Mouse (Mus musculus) forebrain, embryonic 15.5 days (tissue): ENCODE data around the gene Zfp821. TPM values are rescaled to one million over a fixed set of nuclear protein-coding genes. Genes with fewer than 3 reads are reported as not detected.

Source experiments
- ATAC-seq: fragments of 200-750 bp; cut with Nextera tagmentation; replicated peaks from 2 replicates; pipeline ENCODE4 v1.8.0; 2017; ENCODE audit warnings: mild to moderate bottlenecking, moderate TSS enrichment, moderate library complexity
- H3K27ac ChIP-seq: fragments of 300-500 bp; sonication (generic); replicated peaks from 2 replicates; pipeline ENCODE4 v1.5.1; 2015; ENCODE audit warnings: mild to moderate bottlenecking, inconsistent platforms
- H3K27me3 ChIP-seq: fragments of 300-500 bp; sonication (generic); 2 replicates; pipeline ENCODE4 v1.6.1; 2015; ENCODE audit warnings: inconsistent platforms
- H3K36me3 ChIP-seq: fragments of 300-500 bp; sonication (generic); 2 replicates; pipeline ENCODE4 v1.6.1; 2015; ENCODE audit warnings: mild to moderate bottlenecking, inconsistent platforms
- H3K4me1 ChIP-seq: fragments of 300-500 bp; sonication (generic); 2 replicates; pipeline ENCODE4 v1.6.1; 2015; ENCODE audit warnings: inconsistent platforms
- H3K4me2 ChIP-seq: fragments of 300-500 bp; sonication (generic); replicated peaks from 2 replicates; pipeline ENCODE4 v1.6.1; 2015; ENCODE audit warnings: mild to moderate bottlenecking, inconsistent platforms
- H3K4me3 ChIP-seq: fragments of 300-500 bp; sonication (generic); 2 replicates; pipeline ENCODE4 v1.5.1; 2015; ENCODE audit warnings: mild to moderate bottlenecking, inconsistent platforms
- H3K9ac ChIP-seq: fragments of 300-500 bp; sonication (generic); replicated peaks from 2 replicates; pipeline ENCODE4 v1.6.1; 2015; ENCODE audit warnings: mild to moderate bottlenecking, inconsistent platforms
- H3K9me3 ChIP-seq: fragments of 300-500 bp; sonication (generic); 2 replicates; pipeline ENCODE4 v1.6.1; 2016; ENCODE audit warnings: inconsistent platforms
- WGBS: fragments of 180-500 bp; shearing (Covaris S2); methylation state at CpG from one replicate; pipeline ENCODE4 v1.1.7; 2015; ENCODE audit warnings: mixed read lengths; 5-methylcytosine and 5-hydroxymethylcytosine counted together
- polyA plus RNA-seq: library from polyadenylated mRNA; unstranded; fragments of >200 nt; fragmentation: Nextera tagmentation; extraction: Ambion mirVana; gene quantifications from 2 replicates; pipeline ENCODE4 v1.2.1, GENCODE M21; 2015

Gene Zfp821
- polyA plus RNA-seq, 1 experiment from 2014 or later = 94.3 TPM

DNA sequence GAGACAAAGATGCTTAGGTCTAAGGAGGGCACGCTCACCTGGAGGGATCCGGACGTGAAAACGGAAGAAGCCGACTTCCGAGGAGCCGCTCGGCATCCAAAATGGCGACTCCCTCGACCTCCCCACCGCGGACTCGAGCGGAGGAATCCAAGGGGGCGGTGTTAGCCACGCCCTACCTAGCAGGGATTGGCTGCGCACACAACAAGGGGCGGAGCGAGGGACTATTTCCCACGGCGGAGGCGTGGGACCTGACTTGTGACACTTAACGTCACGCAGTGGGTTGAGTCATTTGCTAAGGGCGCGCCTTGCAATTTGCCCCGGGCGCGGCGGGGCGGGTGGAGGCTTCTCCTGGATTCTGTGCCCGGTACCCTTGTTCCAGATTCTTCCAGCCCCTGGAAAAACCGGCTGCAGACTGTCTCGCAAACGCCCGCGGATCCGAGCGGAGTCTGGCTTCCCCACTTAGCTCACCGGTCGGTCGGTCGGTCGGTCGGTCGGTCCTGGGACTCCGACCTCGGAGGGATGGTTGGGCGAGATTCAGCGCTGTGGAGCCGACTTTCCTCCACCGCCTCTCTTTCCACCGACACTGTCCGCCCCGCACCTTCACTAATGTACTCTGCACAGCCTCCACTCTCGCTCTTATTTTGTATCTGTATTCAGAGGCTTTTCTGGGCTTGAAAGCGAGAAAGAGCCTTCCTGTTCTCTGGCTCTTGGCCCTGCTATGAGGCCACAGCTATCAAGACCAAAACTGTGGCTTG lies 12.0 kb upstream of the Zfp821 start, which contains the start of gene Ist1:
Ist1 (minus strand) TSS at position 115 of the 755 bp plus-strand sequence.
- Histone ChIP-seq H3K4me1 (peaks cover 28% of the 10 kb centered on the region), H3K36me3 (no peaks in the 10 kb centered on the region), H3K4me3 (peak within 1 kb of the TSS; percentile 86), H3K9ac (peak within 1 kb of the TSS; percentile 97), H3K27me3 (no peaks in the 10 kb centered on the region), H3K4me2 (peak within 1 kb of the TSS; percentile 69), H3K27ac (peak within 1 kb of the TSS; percentile 81), H3K9me3 (no peaks in the 10 kb centered on the region)
- ATAC-seq = peak; percentile 98
- WGBS = under 1% methylated on average over 57 of the region's 57 CpGs

DNA sequence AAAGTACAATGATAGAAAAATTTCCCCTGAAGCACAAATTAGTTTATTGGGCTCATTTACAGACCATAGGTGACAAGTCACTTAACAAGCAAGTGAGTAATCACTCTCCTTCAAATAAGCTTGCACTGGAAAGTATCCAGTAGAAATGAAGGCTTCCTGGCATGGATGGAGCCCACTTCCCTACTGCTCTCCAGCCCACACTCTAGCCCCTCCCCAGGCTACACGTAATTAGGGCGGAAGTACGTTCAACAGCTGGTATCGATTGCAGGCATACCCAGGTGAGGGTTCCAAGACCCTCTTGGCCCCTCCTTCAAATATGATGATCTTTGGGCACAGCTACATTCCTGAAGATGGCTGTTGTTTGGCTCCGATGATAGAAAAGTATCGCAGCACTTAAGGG lies 11.2 kb upstream of the Zfp821 start:
- Histone ChIP-seq H3K9ac (no peak overlapping the region), H3K4me2 (no peak overlapping the region), H3K9me3 (no peaks in the 10 kb centered on the region), H3K4me3 (peak overlapping the region; percentile 86), H3K36me3 (no peaks in the 10 kb centered on the region), H3K27me3 (no peaks in the 10 kb centered on the region), H3K4me1 (peaks cover 28% of the 10 kb centered on the region), H3K27ac (no peak overlapping the region)
- no peak for ATAC-seq
- 51% methylated on average over 6 of the region's 6 CpGs for WGBS

DNA sequence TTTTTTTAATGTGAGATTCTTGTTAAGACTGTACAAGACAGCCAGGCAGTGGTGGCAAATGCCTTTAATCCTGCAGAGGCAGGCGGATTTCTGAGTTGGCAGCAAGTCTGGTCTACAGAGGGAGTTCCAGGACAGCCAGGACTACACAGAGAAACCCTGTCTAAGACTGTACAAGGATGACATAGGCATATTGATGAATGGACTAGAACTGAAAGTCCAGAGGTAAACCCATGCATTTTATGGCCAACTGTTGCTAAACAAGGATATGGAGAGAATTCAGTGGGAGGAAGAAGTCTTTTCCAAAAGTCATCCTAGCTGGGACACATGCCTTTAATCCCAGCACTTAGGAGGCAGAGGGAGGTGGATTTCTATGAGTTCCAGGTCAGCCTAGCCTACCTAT lies 7.6 kb upstream of the Zfp821 start:
- Histone ChIP-seq H3K27ac (no peak overlapping the region), H3K36me3 (no peaks in the 10 kb centered on the region), H3K9ac (no peak overlapping the region), H3K4me3 (no peak overlapping the region), H3K27me3 (no peaks in the 10 kb centered on the region), H3K9me3 (no peaks in the 10 kb centered on the region), H3K4me1 (peaks cover 8% of the 10 kb centered on the region), H3K4me2 (no peak overlapping the region)
- ATAC-seq = no peak
- 70% methylated on average over 1 of the region's 1 CpGs for WGBS

DNA sequence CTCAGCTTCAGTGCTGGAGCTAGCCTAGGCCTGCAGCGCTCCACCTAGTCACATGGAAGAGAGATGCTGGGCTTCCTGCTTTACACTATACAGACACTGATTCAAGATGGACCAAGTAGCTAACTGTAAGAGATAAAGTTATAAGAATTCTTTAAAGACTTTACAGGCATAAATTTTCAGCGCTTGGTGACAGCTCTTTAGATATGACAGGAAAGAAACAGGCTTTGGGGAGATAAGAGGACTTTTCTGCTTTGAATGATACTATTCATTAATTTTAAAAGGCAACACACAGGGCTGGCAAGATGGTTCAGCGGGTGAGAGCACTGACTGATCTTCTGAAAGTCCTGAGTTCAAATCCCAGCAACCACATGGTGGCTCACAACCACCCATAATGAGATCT lies 6.9 kb upstream of the Zfp821 start:
- Histone ChIP-seq H3K4me3 (no peak overlapping the region), H3K4me1 (peaks cover 8% of the 10 kb centered on the region), H3K36me3 (no peaks in the 10 kb centered on the region), H3K27ac (no peak overlapping the region), H3K9me3 (no peaks in the 10 kb centered on the region), H3K4me2 (no peak overlapping the region), H3K9ac (no peak overlapping the region), H3K27me3 (no peaks in the 10 kb centered on the region)
- ATAC-seq = no peak
- 87% methylated on average over 3 of the region's 3 CpGs for WGBS

DNA sequence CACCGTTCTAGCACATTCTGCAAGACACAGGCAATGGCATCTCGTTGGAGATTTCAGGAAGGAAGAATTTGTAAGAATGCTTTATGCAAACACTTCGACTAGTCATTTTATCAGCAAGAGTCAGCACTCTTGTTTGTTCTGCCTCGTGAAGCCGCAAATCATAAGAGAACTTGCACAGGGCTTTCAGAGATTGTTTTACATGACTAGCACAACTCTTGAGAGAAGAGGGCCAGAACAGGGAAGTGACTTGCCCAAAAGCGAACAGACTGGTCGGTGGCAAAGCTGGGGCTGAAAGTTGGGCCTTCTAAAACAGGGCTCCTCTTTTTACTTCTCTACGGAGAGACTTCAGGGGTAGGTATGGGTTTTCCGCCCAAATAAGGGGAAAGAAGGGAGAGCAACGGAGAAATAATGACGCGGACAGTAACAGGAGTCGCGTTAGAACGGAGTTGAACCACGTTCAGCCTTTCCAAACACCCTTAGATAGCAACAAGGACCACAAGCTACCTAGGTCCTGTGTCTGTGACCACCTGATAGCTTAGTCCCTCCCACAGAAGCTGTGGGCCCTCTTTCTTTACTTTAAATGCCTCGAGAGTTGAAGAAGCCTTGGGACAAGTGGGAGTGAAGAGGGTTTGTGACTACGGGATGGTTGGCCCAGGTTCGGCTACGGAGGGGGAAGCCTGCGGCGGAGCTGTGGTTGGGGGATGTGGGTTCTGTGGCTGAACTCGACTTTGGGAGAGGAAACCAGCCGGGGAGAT lies 604 bp upstream of the Zfp821 start:
- no peak; the same call in 1 of the 2 replicates for ATAC-seq
- 11% methylated on average over 24 of the region's 24 CpGs for WGBS
- no peaks in the 10 kb centered on the region for H3K9me3 ChIP-seq
- no peaks in the 10 kb centered on the region for H3K27me3 ChIP-seq
- 0 out of 2 replicates have a peak overlapping the region, but pooled peaks have one; percentile 0 for H3K27ac ChIP-seq
- H3K36me3 ChIP-seq = peaks cover 19% of the 10 kb centered on the region
- H3K4me3 ChIP-seq = peak overlapping the region; percentile 92
- peaks cover 32% of the 10 kb centered on the region for H3K4me1 ChIP-seq
- H3K9ac ChIP-seq = peak overlapping the region; percentile 98
- peak overlapping the region; percentile 89 for H3K4me2 ChIP-seq

DNA sequence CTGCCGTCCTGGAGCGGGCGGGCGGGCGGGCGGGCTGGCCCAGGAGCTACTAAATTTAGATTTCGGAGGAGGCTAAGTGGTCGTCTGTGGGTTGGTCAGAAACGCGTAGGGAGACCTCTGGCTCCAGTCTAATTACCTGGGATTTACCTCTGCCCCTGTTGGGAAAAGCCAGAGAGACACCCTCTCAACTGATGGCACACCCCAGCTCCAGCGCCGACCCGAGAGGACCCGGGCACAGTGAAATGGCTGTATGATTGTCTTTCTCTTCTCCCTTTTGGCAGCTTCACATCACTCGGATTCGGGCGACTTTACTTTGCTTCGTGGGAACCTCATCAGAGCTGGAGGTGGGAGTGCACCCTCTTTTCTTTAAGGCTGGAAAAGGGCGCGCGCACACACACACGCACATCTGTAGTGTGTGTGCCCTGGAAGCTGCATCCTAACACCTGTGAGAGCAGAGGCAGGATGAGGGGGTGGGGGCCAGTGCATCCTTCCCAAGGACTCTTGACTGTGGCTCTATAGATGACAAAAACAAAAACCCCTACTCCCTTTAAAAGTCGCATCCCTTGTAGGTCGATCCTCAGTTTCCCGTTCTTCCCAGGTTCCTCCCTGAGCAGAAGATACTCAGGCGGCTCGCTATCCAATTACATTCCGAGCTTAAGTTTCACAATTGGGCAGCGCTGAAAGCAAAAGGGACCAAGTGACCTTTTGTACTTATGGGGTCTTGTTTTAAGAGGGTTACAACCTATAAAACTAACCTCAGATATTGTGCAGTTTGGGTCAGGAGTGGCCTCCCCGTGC lies 929 bp downstream of the Zfp821 start:
- H3K4me3 ChIP-seq = peak overlapping the region; percentile 92
- peak overlapping the region; percentile 89 for H3K4me2 ChIP-seq
- no peaks in the 10 kb centered on the region for H3K9me3 ChIP-seq
- H3K9ac ChIP-seq = peak overlapping the region; percentile 98
- H3K36me3 ChIP-seq = peaks cover 35% of the 10 kb centered on the region
- peak overlapping the region; percentile 98 for H3K27ac ChIP-seq
- peak; percentile 51 for ATAC-seq
- peaks cover 38% of the 10 kb centered on the region for H3K4me1 ChIP-seq
- H3K27me3 ChIP-seq = no peaks in the 10 kb centered on the region
- WGBS = 2% methylated on average over 30 of the region's 30 CpGs

DNA sequence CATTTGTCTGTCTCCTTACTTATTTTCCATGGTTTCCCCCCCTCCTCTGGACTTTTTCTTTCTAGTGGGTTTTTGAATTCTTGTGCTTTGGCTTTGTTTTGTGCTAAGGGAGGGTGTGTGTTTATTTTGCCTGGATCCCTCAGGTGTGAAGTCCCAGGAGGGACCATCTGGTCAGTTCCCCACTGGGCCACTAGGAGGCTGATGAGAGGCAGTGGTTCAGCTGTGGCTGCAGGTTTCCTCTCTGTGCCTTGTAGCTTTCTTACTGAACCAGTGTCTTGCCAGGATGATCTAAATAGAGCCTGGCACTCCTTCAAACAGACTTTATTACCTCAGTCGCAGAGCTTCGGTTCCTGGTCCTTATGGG lies 1.5 kb downstream of the Zfp821 start:
- Histone ChIP-seq H3K9ac (peak overlapping the region; percentile 98), H3K4me1 (peaks cover 38% of the 10 kb centered on the region), H3K27me3 (no peaks in the 10 kb centered on the region), H3K9me3 (no peaks in the 10 kb centered on the region), H3K36me3 (peaks cover 40% of the 10 kb centered on the region), H3K27ac (0 out of 2 replicates have a peak overlapping the region, but pooled peaks have one; percentile 98), H3K4me2 (peak overlapping the region; percentile 89), H3K4me3 (peak overlapping the region; percentile 92)
- 16% methylated on average over 2 of the region's 2 CpGs for WGBS
- ATAC-seq = no peak

DNA sequence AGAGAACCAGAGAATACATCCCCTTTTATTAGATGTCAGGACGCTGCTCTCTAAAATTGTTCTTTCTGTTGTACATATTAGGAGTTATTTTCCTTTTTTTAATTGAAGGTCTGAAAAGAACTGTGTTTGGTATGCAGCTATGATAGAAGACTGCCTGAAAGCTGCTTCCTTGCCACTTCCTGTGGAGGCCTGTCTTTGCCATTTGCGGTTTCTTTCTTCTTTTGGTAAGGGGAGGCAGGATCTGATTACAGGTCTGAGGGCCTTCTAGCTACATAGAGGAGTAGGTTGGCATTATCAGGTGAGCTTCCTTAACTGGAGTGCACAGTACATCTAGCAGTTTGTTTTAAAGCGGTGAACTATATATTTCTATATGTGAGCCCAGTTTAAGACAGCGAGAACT lies 2.6 kb downstream of the Zfp821 start:
- no peak overlapping the region for H3K9ac ChIP-seq
- H3K9me3 ChIP-seq = no peaks in the 10 kb centered on the region
- H3K36me3 ChIP-seq = peaks cover 51% of the 10 kb centered on the region
- WGBS = 97% methylated on average over 4 of the region's 4 CpGs
- H3K4me1 ChIP-seq = peaks cover 38% of the 10 kb centered on the region
- no peaks in the 10 kb centered on the region for H3K27me3 ChIP-seq
- H3K27ac ChIP-seq = no peak overlapping the region
- ATAC-seq = no peak
- peak overlapping the region; percentile 89; the same call in 1 of the 2 replicates for H3K4me2 ChIP-seq
- H3K4me3 ChIP-seq = no peak overlapping the region

DNA sequence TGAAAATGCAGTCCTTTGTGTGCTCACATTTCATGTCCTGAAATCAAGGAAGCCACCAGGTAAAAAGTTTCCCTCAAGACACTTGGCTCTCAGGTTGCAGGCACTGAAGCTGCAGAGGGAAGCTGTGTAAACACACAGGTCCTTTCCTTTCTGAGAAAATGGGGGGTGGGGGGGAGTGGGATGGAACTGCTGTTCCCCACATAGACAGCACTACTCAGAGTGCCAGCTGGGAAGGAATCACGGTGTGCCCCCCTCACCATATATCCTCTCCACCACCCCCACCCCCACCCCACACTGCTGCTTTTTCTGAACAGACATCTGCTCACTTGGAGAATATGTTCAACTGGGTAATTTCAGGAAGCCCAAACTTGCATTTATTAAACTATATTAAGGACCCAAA lies 7.2 kb downstream of the Zfp821 start:
- Histone ChIP-seq H3K9me3 (no peaks in the 10 kb centered on the region), H3K9ac (no peak overlapping the region), H3K4me2 (no peak overlapping the region), H3K27ac (no peak overlapping the region), H3K4me1 (peaks cover 20% of the 10 kb centered on the region), H3K27me3 (no peaks in the 10 kb centered on the region), H3K36me3 (peaks cover 93% of the 10 kb centered on the region), H3K4me3 (no peak overlapping the region)
- no peak for ATAC-seq
- WGBS = 63% methylated on average over 1 of the region's 1 CpGs

DNA sequence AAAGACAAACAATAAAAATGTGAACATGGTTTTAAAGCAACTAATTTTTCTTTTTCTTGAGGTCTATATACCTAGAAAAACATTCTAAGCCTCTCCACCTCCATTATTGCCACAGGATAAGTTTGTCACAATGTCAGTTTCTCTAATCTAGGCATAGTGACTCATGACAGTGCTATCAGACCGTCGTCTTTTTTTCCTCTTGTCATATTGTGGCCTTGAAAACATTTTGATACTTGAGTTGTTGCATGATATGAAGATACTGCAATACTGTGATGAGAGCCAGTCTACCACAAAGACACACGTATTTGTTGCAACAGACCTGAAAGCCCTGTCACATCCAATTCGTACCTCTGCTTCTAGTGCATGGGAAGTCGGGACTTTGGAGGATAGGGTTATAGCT lies 9.6 kb downstream of the Zfp821 start:
- Histone ChIP-seq H3K4me3 (no peak overlapping the region), H3K27me3 (no peaks in the 10 kb centered on the region), H3K4me2 (no peak overlapping the region), H3K9ac (no peak overlapping the region), H3K9me3 (no peaks in the 10 kb centered on the region), H3K4me1 (0 out of 2 replicates have a peak, but pooled peaks cover 6% of the 10 kb centered on the region), H3K36me3 (peaks cover 95% of the 10 kb centered on the region), H3K27ac (no peak overlapping the region)
- no peak for ATAC-seq
- 96% methylated on average over 5 of the region's 5 CpGs for WGBS

DNA sequence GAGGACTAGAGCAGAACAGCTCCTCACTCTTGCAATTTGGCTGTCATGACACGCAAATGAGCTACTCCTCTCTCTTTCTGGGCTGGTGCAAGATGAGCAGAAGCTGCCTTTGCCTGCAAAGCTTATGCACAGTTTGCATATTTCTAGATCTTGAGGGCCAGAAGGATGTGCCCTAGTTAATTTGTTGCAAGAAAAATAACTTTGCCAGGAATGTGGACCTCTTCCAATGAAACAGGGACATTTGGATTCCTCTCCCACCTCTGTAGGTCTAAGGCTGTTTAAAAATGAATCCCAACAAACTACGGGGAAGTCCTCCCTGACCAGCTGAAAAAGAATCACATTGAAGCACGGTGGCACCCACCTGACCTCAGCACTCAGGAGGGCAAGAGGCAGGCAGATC lies 19.8 kb downstream of the Zfp821 start:
- H3K9me3 ChIP-seq = no peaks in the 10 kb centered on the region
- H3K27ac ChIP-seq = no peak overlapping the region
- no peak overlapping the region for H3K4me2 ChIP-seq
- no peak for ATAC-seq
- peaks cover 89% of the 10 kb centered on the region for H3K36me3 ChIP-seq
- WGBS = 90% methylated on average over 3 of the region's 3 CpGs
- no peak overlapping the region for H3K9ac ChIP-seq
- no peak overlapping the region for H3K4me3 ChIP-seq
- no peaks in the 10 kb centered on the region for H3K27me3 ChIP-seq
- no peaks in the 10 kb centered on the region for H3K4me1 ChIP-seq

DNA sequence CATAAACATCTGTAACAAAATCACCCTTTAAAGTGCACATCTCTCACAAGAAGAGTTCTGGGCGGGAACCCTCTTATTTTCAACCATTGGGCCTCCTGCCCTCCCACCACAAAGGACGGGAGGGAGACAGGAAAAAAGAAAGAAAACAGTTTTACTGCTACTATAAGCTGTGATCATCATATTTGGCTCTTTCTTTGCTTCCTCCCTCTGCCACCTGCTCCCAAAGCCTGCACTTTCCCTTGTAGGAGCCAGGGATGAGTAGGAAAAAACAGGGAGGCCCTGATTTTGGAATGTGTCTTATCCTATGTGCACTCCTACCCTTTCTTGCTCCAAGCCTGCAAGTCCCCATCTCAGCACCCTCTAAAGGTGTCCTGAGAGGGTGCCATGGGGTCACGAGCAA lies 25.7 kb downstream of the Zfp821 start:
- no peak for ATAC-seq
- peaks cover 4% of the 10 kb centered on the region for H3K4me1 ChIP-seq
- no peak overlapping the region for H3K9ac ChIP-seq
- H3K36me3 ChIP-seq = peaks cover 69% of the 10 kb centered on the region
- no peaks in the 10 kb centered on the region for H3K27me3 ChIP-seq
- H3K4me2 ChIP-seq = no peak overlapping the region
- 82% methylated on average over 3 of the region's 3 CpGs for whole genome bisulfite sequencing
- no peaks in the 10 kb centered on the region for H3K9me3 ChIP-seq
- H3K4me3 ChIP-seq = no peak overlapping the region
- H3K27ac ChIP-seq = no peak overlapping the region
